Mouse (Mus musculus) stomach, embryonic 14.5 days (tissue): Measurements from ENCODE around the gene Mlst8. TPM values are rescaled to one million over a fixed set of nuclear protein-coding genes. Genes with fewer than 3 reads are reported as not detected.
"Not testable (repeated sequence)": the region's sequence is repeated elsewhere in the genome, so short reads cannot be mapped to it uniquely, and the experiment has no call there.

ENCODE experiments used
- ATAC-seq: fragments of 200-750 bp; cut with Nextera tagmentation; 2 replicates; pipeline ENCODE4 v1.8.0; 2017; ENCODE audit warnings: low read depth, moderate TSS enrichment; ENCODE audit not compliant: insufficient number of reproducible peaks, insufficient read depth, low FRiP score
- H3K27ac ChIP-seq: fragments of 300-500 bp; sonication (generic); 2 replicates; pipeline ENCODE4 v1.5.1; 2014; ENCODE audit warnings: mild to moderate bottlenecking, low read length, moderate library complexity, mixed read lengths
- H3K27me3 ChIP-seq: fragments of 300-500 bp; sonication (generic); 2 replicates; pipeline ENCODE4 v1.6.1; 2014; ENCODE audit warnings: low read length, control low read depth, mixed read lengths; ENCODE audit not compliant: control insufficient read depth, insufficient read depth
- H3K36me3 ChIP-seq: fragments of 300-500 bp; sonication (generic); 2 replicates; pipeline ENCODE4 v1.6.1; 2014; ENCODE audit warnings: mild to moderate bottlenecking, control low read depth, low read length, moderate library complexity, mixed read lengths; ENCODE audit not compliant: control insufficient read depth, insufficient read depth
- H3K4me1 ChIP-seq: fragments of 300-500 bp; sonication (generic); 2 replicates; pipeline ENCODE4 v1.6.1; 2014; ENCODE audit warnings: low read length, control low read depth, mixed read lengths; ENCODE audit not compliant: control insufficient read depth, insufficient read depth
- H3K4me2 ChIP-seq: fragments of 300-500 bp; sonication (generic); replicated peaks from 2 replicates; pipeline ENCODE4 v1.6.1; 2014; ENCODE audit warnings: low read depth, low read length, control low read depth
- H3K4me3 ChIP-seq: fragments of 300-500 bp; sonication (generic); 2 replicates; pipeline ENCODE4 v1.5.1; 2014; ENCODE audit warnings: low read depth, low read length, control low read depth
- H3K9ac ChIP-seq: fragments of 300-500 bp; sonication (generic); replicated peaks from 2 replicates; pipeline ENCODE4 v1.6.1; 2014; ENCODE audit warnings: low read depth, mild to moderate bottlenecking, control low read depth, low read length, moderate library complexity, mixed read lengths
- H3K9me3 ChIP-seq: fragments of 300-500 bp; sonication (generic); 2 replicates; pipeline ENCODE4 v1.6.1; 2016; ENCODE audit warnings: low read depth, low read length, control low read depth; ENCODE audit not compliant: control insufficient read depth
- WGBS: fragments of 180-500 bp; shearing (Covaris S2); extraction: QIAGEN DNeasy Blood & Tissue Kit; methylation state at CpG from one replicate; pipeline ENCODE4 v1.1.7; 2014; 5-methylcytosine and 5-hydroxymethylcytosine counted together
- polyA plus RNA-seq: library from polyadenylated mRNA; unstranded; fragments of >200 nt; fragmentation: Nextera tagmentation; extraction: Ambion mirVana; gene quantifications from 2 replicates; pipeline ENCODE4 v1.2.1, GENCODE M21; 2014

Gene Mlst8
- polyA plus RNA-seq, 1 experiment from 2014 or later, result 46.2 TPM

DNA sequence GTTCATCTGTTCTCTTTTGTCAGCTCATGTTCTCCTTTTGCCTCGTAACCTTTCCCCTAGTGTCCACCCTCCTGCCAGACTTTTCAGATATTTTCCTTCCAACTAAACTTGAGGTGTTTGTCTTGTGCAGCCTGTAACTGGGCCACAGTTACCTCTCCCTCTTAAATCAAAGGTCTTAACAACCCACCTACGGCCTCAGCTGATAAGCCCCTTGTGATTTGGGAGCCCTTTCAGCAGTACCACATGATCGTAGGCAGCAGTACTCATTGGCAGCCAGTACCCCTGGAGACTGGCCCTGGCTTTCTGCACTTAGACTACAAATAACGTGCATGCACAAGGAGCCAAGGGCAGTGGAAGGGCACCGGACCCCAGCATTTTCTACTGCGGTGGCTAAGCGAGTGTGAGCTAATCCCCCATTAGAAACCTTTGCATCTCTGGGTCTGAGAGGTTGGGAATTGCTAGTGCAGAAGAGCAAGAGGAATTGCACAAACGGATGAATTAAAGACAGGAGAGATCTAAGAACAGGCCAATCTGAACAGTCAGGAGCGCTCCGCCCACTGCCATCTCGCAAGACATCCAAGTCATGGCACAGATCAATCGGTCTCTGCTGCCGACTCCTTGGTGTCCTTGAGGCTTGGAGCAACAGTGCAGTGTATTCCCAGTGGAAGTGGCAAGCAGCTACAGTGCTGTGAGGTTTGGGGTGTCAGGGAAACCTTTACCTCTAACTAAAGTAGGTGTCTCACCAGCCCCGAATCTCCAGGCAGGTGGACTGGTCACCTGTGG lies 49.5 kb downstream of the Mlst8 start:
- H3K27ac ChIP-seq, result no peak overlapping the region
- no peak overlapping the region for H3K4me3 ChIP-seq
- peaks cover 3% of the 10 kb centered on the region; the same call in 1 of the 2 replicates for H3K4me1 ChIP-seq
- no peak overlapping the region for H3K9ac ChIP-seq
- WGBS, result 82% methylated on average over 14 of the region's 14 CpGs
- no peak overlapping the region for H3K4me2 ChIP-seq
- no peaks in the 10 kb centered on the region for H3K9me3 ChIP-seq
- H3K36me3 ChIP-seq, result peaks cover 8% of the 10 kb centered on the region
- ATAC-seq, result peak; percentile 47; the same call in 1 of the 2 replicates
- H3K27me3 ChIP-seq, result no peaks in the 10 kb centered on the region

DNA sequence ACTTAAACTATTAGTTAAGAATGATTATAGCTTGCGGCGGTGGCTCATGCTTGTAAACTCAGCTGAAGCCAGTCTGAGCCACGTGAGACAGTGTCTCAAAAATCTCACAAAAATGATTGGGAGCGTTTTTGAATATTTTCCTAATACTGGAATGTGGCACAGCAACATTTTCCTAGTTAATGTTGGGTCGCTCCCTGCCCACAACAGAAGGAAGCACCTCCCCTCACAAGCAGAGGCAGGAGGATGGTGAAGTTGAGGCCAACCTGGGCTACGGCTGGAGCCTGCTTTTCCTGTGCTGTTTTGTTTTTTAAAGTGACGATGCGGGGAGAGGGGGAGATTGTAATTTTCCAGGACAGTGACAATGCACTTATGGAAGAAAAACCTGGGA lies 51.7 kb downstream of the Mlst8 start:
- Histone ChIP-seq H3K27me3 (no peaks in the 10 kb centered on the region), H3K4me2 (peak overlapping the region; percentile 55), H3K9ac (peak overlapping the region; percentile 94; the same call in 1 of the 2 replicates), H3K4me1 (peaks cover 3% of the 10 kb centered on the region; the same call in 1 of the 2 replicates), H3K27ac (peak overlapping the region; percentile 95), H3K9me3 (no peaks in the 10 kb centered on the region), H3K36me3 (peaks cover 27% of the 10 kb centered on the region), H3K4me3 (peak overlapping the region; percentile 75)
- WGBS, result 2% methylated on average over 8 of the region's 8 CpGs
- no peak for ATAC-seq

DNA sequence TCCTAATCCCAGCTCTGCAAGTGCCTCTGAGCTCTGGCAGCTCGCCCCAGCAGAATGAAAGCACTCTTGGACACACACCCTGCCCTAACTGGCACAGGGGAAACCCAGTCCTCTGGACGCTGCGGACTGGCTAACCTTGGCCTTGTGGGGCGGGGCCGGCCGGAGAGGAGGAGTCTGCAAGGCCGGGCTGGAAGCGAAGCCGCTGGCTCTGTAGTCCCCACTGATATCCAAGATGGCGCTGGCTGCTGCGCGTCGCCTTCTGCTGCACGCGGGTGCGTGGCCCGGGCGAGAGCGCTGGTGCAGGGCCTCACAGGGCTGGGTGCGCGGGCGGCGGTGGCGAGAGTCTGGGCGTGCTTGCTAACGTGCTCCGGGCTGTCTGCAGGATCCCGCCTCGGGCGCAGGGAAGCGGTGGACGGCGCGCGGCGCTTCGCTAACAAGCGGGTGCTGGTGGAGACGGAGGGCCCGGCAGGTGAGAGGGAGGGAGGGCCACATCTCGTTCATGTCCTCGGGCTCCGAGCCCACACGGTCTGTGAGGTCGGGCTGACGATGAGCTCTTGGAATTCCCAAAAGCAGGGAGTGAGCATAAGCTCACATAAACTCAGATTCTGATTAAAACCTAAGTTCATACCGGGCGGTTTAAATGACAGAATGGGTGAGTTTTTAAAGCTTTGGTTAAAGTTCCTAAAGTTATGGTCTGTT lies 52.3 kb downstream of the Mlst8 start, which contains the start of gene Eci1:
Eci1 (plus strand) TSS at position 171 of the 699 bp plus-strand sequence.
- peaks cover 3% of the 10 kb centered on the region; the same call in 1 of the 2 replicates for H3K4me1 ChIP-seq
- peak; percentile 96 for ATAC-seq
- H3K27ac ChIP-seq, result peak within 1 kb of the TSS; percentile 95
- H3K9me3 ChIP-seq, result no peaks in the 10 kb centered on the region
- under 1% methylated on average over 48 of the region's 48 CpGs for WGBS
- H3K9ac ChIP-seq, result peak within 1 kb of the TSS; percentile 94
- H3K4me3 ChIP-seq, result peak within 1 kb of the TSS; percentile 75
- H3K4me2 ChIP-seq, result peak within 1 kb of the TSS; percentile 55
- H3K27me3 ChIP-seq, result no peaks in the 10 kb centered on the region
- H3K36me3 ChIP-seq, result peaks cover 32% of the 10 kb centered on the region

DNA sequence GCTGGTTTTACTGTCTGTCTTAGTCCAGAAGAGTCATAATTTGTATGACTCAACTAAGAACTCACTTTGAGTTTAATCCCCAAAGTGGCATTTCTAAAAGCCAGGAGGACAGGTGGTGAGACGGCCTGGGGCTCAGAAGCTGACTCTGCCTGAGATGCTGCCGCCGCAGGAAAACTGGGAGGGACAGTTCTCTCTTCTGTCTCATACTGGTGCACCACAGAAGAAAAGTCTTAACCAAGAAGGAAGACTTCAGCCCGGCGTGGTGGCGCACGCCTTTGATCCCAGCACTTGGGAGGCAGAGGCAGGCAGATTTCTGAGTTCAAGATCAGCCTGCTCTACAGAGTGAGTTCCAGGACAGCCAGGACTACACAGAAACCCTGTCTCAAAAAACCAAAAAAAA lies 53.0 kb downstream of the Mlst8 start:
- no peak overlapping the region; the same call in 1 of the 2 replicates for H3K27ac ChIP-seq
- 0 out of 2 replicates have a peak overlapping the region, but pooled peaks have one; percentile 75 for H3K4me3 ChIP-seq
- no peak for ATAC-seq
- no peaks in the 10 kb centered on the region for H3K27me3 ChIP-seq
- no peak overlapping the region for H3K4me2 ChIP-seq
- no peaks in the 10 kb centered on the region for H3K9me3 ChIP-seq
- WGBS, result 93% methylated on average over 7 of the region's 7 CpGs
- no peak overlapping the region for H3K9ac ChIP-seq
- peaks cover 3% of the 10 kb centered on the region; the same call in 1 of the 2 replicates for H3K4me1 ChIP-seq
- peaks cover 39% of the 10 kb centered on the region for H3K36me3 ChIP-seq

DNA sequence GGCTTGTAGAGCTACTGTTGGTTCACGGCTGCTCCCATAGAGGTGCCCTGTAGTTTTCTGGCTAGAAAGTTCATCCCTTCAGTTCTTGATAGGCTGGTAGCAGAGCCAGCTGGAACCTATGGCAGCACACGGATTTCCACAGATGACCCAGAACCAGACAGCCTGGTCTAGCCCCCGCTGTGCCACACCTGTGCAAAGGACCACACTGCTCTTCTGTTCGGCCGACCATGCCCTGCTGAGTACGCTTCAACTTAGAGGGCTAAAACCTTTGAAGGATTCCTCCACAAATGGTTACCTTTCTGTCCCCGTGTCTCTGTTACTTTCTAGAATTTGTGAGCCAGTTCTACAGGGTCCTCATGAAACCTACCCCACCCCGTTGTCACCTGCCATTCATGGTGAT lies 53.6 kb downstream of the Mlst8 start:
- H3K4me1 ChIP-seq, H3K27me3 ChIP-seq, H3K9me3 ChIP-seq, H3K27ac ChIP-seq, H3K4me3 ChIP-seq, H3K4me2 ChIP-seq, H3K9ac ChIP-seq, ATAC-seq: not testable (repeated sequence)
- H3K36me3 ChIP-seq, result peaks cover 44% of the 10 kb centered on the region
- WGBS, result 93% methylated on average over 4 of the region's 8 CpGs

DNA sequence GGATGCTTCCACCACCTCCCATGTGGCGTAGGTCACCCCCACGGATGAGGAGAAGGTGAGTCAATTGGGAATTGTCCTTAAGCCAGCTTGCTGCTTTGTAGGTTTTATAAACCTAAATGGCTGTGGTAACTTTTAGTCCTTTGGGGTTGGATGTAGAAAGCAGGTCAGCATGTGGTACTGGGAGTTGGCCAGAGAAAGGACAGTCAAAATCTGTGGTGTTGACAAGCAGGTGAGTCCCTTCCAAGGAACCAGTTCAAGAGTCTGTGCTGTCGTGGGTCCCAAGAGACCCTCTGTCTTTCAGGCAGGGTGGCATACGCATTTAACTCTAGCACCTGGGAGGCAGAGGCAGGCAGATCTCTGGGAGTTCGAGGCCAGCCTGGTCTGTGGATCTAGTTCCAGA lies 54.4 kb downstream of the Mlst8 start:
- no peak overlapping the region for H3K27ac ChIP-seq
- H3K4me2 ChIP-seq, result no peak overlapping the region
- 93% methylated on average over 5 of the region's 5 CpGs for WGBS
- no peaks in the 10 kb centered on the region for H3K27me3 ChIP-seq
- H3K4me3 ChIP-seq, result no peak overlapping the region
- ATAC-seq, result no peak
- H3K4me1 ChIP-seq, result peaks cover 3% of the 10 kb centered on the region; the same call in 1 of the 2 replicates
- no peak overlapping the region for H3K9ac ChIP-seq
- no peaks in the 10 kb centered on the region for H3K9me3 ChIP-seq
- H3K36me3 ChIP-seq, result peaks cover 52% of the 10 kb centered on the region

Other genes starting within 250 kb of the Mlst8 start
- 57.6 and 67.1 TPM in 2 replicates for gene Ccnf, start 227.6 kb downstream of the Mlst8 start, polyA plus RNA-seq
- not detected in 2 replicates for gene Abca17, start 128.0 kb downstream of the Mlst8 start, polyA plus RNA-seq
- gene Abca3, start 127.1 kb downstream of the Mlst8 start, polyA plus RNA-seq, result 16.3 and 16.4 TPM in 2 replicates
- 254 and 265 TPM in 2 replicates for gene Rnps1, start 64.5 kb downstream of the Mlst8 start, polyA plus RNA-seq
- gene Eci1, start 52.4 kb downstream of the Mlst8 start, polyA plus RNA-seq, result 98.1 and 112 TPM in 2 replicates
- gene Dnase1l2, start 36.0 kb downstream of the Mlst8 start, polyA plus RNA-seq, result 2.6 and 3.1 TPM in 2 replicates
- gene E4f1, start 8.8 kb downstream of the Mlst8 start, polyA plus RNA-seq, result 25.1 and 28.5 TPM in 2 replicates
- 51.7 and 57.0 TPM in 2 replicates for gene Pgp, start 8.7 kb downstream of the Mlst8 start, polyA plus RNA-seq
- 0.56 TPM in 1 of 2 replicates, not detected in the other for gene Bricd5, start 5.2 kb downstream of the Mlst8 start, polyA plus RNA-seq
- 2.7 and 3.8 TPM in 2 replicates for gene Caskin1, start 9.5 kb upstream of the Mlst8 start, polyA plus RNA-seq
- gene Traf7, start 48.9 kb upstream of the Mlst8 start, polyA plus RNA-seq, result 87.6 and 97.3 TPM in 2 replicates
- 3.0 and 3.2 TPM in 2 replicates for gene Rab26, start 55.1 kb upstream of the Mlst8 start, polyA plus RNA-seq
- gene Pkd1, start 70.8 kb upstream of the Mlst8 start, polyA plus RNA-seq, result 27.3 and 35.9 TPM in 2 replicates
- 57.1 and 57.7 TPM in 2 replicates for gene Tsc2, start 153.6 kb upstream of the Mlst8 start, polyA plus RNA-seq
- gene Nthl1, start 153.6 kb upstream of the Mlst8 start, polyA plus RNA-seq, result 18.1 and 19.6 TPM in 2 replicates
- 44.9 and 47.7 TPM in 2 replicates for gene Slc9a3r2, start 171.2 kb upstream of the Mlst8 start, polyA plus RNA-seq
- gene Npw, start 179.4 kb upstream of the Mlst8 start, polyA plus RNA-seq, result 0.42 and 0.90 TPM in 2 replicates
- gene Zfp598, start 190.6 kb upstream of the Mlst8 start, polyA plus RNA-seq, result 24.8 and 26.5 TPM in 2 replicates
- 5.6 and 6.3 TPM in 2 replicates for gene Syngr3, start 210.9 kb upstream of the Mlst8 start, polyA plus RNA-seq
- 38.5 and 40.8 TPM in 2 replicates for gene Gfer, start 217.1 kb upstream of the Mlst8 start, polyA plus RNA-seq
- gene Noxo1, start 217.2 kb upstream of the Mlst8 start, polyA plus RNA-seq, result 3.2 and 3.8 TPM in 2 replicates
- 67.8 and 72.1 TPM in 2 replicates for gene Tbl3, start 228.6 kb upstream of the Mlst8 start, polyA plus RNA-seq
- gene Rnf151, start 239.0 kb upstream of the Mlst8 start, polyA plus RNA-seq, result not detected in 2 replicates
- gene Rps2, start 239.0 kb upstream of the Mlst8 start, polyA plus RNA-seq, result 1,483 and 1,587 TPM in 2 replicates
- 226 and 259 TPM in 2 replicates for gene Ndufb10, start 245.4 kb upstream of the Mlst8 start, polyA plus RNA-seq
- gene Rpl3l, start 248.7 kb upstream of the Mlst8 start, polyA plus RNA-seq, result 0.26 TPM in 1 of 2 replicates, not detected in the other